Mouse (Mus musculus) B cell, adult (primary cell): ENCODE data around the gene Gm11096. TPM values are rescaled to one million over a fixed set of nuclear protein-coding genes. Genes with fewer than 3 reads are reported as not detected.

ENCODE experiments used
- total RNA-seq: library from RNA; stranded (reverse); gene quantifications from 4 replicates; pipeline ENCODE4 v1.2.4, GENCODE M21; 2023; ENCODE audit not compliant: inconsistent age

The Gm11096 gene
- total RNA-seq = not detected in 4 replicates

GRCm38 (mm10) chr17:81441463-81441862, at the start of gene Gm11096:
TSS of gene Gm11096 (plus strand) at chr17:81441763.

